Mouse (Mus musculus) cerebellum, adult 18-20 months (tissue): Measurements from ENCODE around the gene Chrm2.

Experiments
- DNase-seq, 2 experiments: peaks; one replicate each; pipeline ENCODE4 v3.0.0; 2021

Gene Chrm2

DNA sequence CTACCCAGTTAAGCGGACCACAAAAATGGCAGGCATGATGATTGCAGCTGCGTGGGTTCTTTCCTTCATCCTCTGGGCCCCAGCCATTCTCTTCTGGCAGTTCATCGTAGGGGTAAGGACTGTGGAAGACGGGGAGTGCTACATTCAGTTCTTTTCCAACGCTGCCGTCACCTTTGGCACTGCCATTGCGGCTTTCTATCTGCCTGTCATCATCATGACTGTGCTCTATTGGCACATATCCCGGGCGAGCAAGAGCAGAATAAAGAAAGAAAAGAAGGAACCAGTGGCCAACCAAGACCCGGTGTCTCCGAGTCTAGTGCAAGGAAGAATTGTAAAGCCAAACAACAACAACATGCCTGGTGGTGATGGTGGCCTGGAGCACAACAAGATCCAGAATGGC is 135.7 kb downstream of the Chrm2 start:
- no peak for DNase-seq

DNA sequence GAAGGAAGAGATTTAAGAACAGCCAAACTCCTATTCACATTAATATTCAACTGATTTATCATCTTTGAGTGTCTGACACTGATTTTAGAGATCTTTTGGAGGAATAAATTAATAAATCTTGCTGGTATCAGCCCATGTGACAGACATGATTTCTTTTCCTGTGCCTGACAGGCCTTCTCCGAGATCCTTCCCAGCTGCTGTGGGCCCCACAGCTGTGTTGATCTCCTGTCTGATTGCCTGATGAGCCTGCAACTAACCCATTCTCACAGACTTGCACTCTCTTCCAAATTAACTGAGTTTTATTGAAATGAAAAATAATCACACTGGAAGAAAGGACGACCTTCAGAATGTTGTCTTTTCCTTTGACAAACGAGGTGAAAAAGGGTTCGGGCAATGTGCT is 140.6 kb downstream of the Chrm2 start:
- no peak for DNase-seq

GRCm38 (mm10) chr6:36541247-36541646 is 153.4 kb downstream of the Chrm2 start:
- no peak for DNase-seq

- DNase-seq, result no peak
Observed at GRCm38 (mm10) chr6:36566886-36567285, 179.0 kb downstream of the Chrm2 start.
